11 mouse cellular contexts compared by ENCODE assay signal in the genomic region with DNA sequence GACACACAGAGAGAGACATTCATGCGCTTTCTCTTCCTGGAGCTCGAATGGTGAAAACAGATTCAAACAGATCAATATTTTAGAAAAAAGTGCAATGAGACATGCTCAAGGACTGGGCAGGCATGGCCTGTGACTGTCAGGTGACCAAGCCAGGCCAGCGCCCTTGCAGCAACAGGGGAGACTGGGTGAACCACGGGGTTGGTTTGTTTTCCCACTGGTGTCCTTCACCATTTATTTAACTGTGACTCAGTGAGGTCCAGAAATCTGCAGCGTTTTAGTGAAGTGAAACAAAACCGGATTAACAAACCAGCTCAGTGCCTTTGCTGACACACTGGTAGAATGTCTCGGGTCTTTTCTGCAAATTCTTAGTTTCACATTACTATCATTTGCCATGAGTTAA.
DNase-seq lines count a peak whose midpoint lies in the region; ATAC-seq and TF ChIP-seq lines count a peak whose summit lies in the region.
"Had no signal": no experiment of that assay in that cellular context is flagged by ENCODE, and none has a peak within 500 bp of the region (broad histone marks: within the 10 kb centered on the region; RNA-seq: fewer than 3 reads in every experiment).

No protein-coding gene starts in this region.

- WGBS in liver, embryonic 15.5 days (ENCODE audit: insufficient replicate concordance): 56% methylated on average over 7 of the region's 7 CpGs
- WGBS in stomach, postnatal 0 days: 46% methylated on average over 7 of the region's 7 CpGs
- WGBS in midbrain, embryonic 16.5 days: 73% methylated on average over 7 of the region's 7 CpGs

- no peak overlapping the region for H3K4me3 ChIP-seq in liver, embryonic 15.5 days (replicated peaks)
- H3K4me3 ChIP-seq in stomach, postnatal 0 days (ENCODE audit: low read depth, low read length): no peak overlapping the region
- H3K4me3 ChIP-seq in midbrain, embryonic 16.5 days (ENCODE audit: low read depth, low read length): no peak overlapping the region
- H3K4me3 ChIP-seq: limb, embryonic 10.5 days had no signal

- H3K4me2 ChIP-seq in liver, embryonic 15.5 days: no peak overlapping the region
- H3K4me2 ChIP-seq in stomach, postnatal 0 days (replicated peaks; ENCODE audit: low read depth): 0 out of 2 replicates have a peak overlapping the region, but pooled peaks have one; percentile 11
- H3K4me2 ChIP-seq in midbrain, embryonic 16.5 days (ENCODE audit: low read length): no peak overlapping the region

- TF ChIP-seq EP300 in stomach, postnatal 0 days (optimal IDR thresholded peaks at IDR 0.05): no peak

- ATAC-seq in liver, embryonic 15.5 days (ENCODE audit: insufficient read depth): peak; percentile 56
- ATAC-seq in stomach, postnatal 0 days (ENCODE audit: low FRiP score, low TSS enrichment): peak; percentile 78
- no peak for ATAC-seq in midbrain, embryonic 16.5 days
- ATAC-seq: forebrain, postnatal 0 days had no signal

- no peaks in the 10 kb centered on the region for H3K9me3 ChIP-seq in liver, embryonic 15.5 days (replicated peaks)
- H3K9me3 ChIP-seq in stomach, postnatal 0 days (ENCODE audit: control insufficient read depth, low read length): no peaks in the 10 kb centered on the region
- H3K9me3 ChIP-seq in midbrain, embryonic 16.5 days (replicated peaks; ENCODE audit: control insufficient read depth, low read length, poor library complexity, severe bottlenecking): no peaks in the 10 kb centered on the region
- H3K9me3 ChIP-seq: limb, embryonic 10.5 days had no signal

- no peaks in the 10 kb centered on the region for H3K27me3 ChIP-seq in liver, embryonic 15.5 days
- H3K27me3 ChIP-seq in stomach, postnatal 0 days (ENCODE audit: control insufficient read depth, insufficient read depth, low read length): no peaks in the 10 kb centered on the region
- H3K27me3 ChIP-seq in midbrain, embryonic 16.5 days (ENCODE audit: control insufficient read depth, insufficient read depth, low read depth, low read length): no peaks in the 10 kb centered on the region

- H3K9ac ChIP-seq in liver, embryonic 15.5 days: no peak overlapping the region
- no peak overlapping the region for H3K9ac ChIP-seq in stomach, postnatal 0 days (ENCODE audit: low read length)
- H3K9ac ChIP-seq in midbrain, embryonic 16.5 days (ENCODE audit: low read depth, low read length): no peak overlapping the region
- H3K9ac ChIP-seq: forebrain, postnatal 0 days had no signal

- no peaks in the 10 kb centered on the region for H3K36me3 ChIP-seq in liver, embryonic 15.5 days (replicated peaks)
- H3K36me3 ChIP-seq in stomach, postnatal 0 days (ENCODE audit: control insufficient read depth, insufficient read depth, low read length): no peaks in the 10 kb centered on the region
- no peaks in the 10 kb centered on the region for H3K36me3 ChIP-seq in midbrain, embryonic 16.5 days (ENCODE audit: control insufficient read depth, insufficient read depth, low read length)
- H3K36me3 ChIP-seq: limb, embryonic 10.5 days had no signal

- H3K27ac ChIP-seq in liver, embryonic 15.5 days (replicated peaks): no peak overlapping the region
- peak overlapping the region; percentile 40 for H3K27ac ChIP-seq in stomach, postnatal 0 days (replicated peaks)
- no peak overlapping the region for H3K27ac ChIP-seq in midbrain, embryonic 16.5 days (ENCODE audit: low read length)
- H3K27ac ChIP-seq: limb, embryonic 10.5 days had no signal

- no peak for TF ChIP-seq CTCF in stomach, postnatal 0 days (IDR thresholded peaks at IDR 0.05; ENCODE audit: low read depth)

- H3K4me1 ChIP-seq in liver, embryonic 15.5 days (replicated peaks): no peaks in the 10 kb centered on the region
- H3K4me1 ChIP-seq in stomach, postnatal 0 days (replicated peaks; ENCODE audit: control insufficient read depth, insufficient read depth): no peaks in the 10 kb centered on the region
- H3K4me1 ChIP-seq in midbrain, embryonic 16.5 days (ENCODE audit: control insufficient read depth, insufficient read depth, low read length): no peaks in the 10 kb centered on the region
- H3K4me1 ChIP-seq: limb, embryonic 10.5 days had no signal

- peak; percentile 36 for DNase-seq in lung, postnatal 36 days
- no peak for DNase-seq in lung, postnatal 10 days
- DNase-seq in adrenal gland, postnatal 25 days: peak; percentile 65
- DNase-seq in stomach, postnatal 0 days (ENCODE audit: low spot score): peak; percentile 55
- DNase-seq in frontal cortex, postnatal 25 days (ENCODE audit: low spot score in 2 of 2): no peak
- DNase-seq: cerebellum, postnatal 10 days; forebrain, postnatal 0 days; kidney, adult 18-20 months had no signal

Comparison
In these comparisons a context has a peak if more than half of its experiments do, and no peak if none do; other contexts are left out.
1. DNase-seq: peak in lung, postnatal 36 days (single experiment), adrenal gland, postnatal 25 days (single experiment) and stomach, postnatal 0 days (single experiment); none in lung, postnatal 10 days (single experiment) and frontal cortex, postnatal 25 days (0 of 2).